Mouse (Mus musculus): ENCODE data around the gene Slc25a26. TPM values are rescaled to one million over a fixed set of nuclear protein-coding genes. Genes with fewer than 3 reads are reported as not detected.
A peak's percentile ranks its signal among the peaks of the same experiment; 100 is the strongest.

The Slc25a26 gene
- polyA plus RNA-seq, 1 experiment from 2014 or later: 8.6 TPM

DNA sequence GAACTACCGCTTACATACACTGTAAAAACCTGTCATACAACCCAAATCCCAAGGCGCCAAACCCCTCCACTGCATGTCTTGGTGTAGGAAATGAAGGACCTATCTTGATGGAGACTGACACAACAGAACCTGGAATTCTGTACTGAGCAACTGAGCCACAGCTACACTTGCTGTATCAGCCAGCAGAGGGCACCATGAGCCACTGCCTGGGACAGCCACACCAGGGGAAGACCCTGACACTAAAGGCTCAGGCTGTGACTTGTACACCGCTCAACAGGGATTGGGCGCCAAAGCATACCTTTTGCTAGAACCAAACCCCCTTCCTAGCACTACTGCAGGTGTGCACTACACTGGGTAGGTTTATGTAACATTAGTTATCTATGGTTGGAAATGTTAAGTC is 122.9 kb downstream of the Slc25a26 start:
- no peak overlapping the region for H3K27ac ChIP-seq (ENCODE audit: low read length)
- no peak overlapping the region for H3K9ac ChIP-seq (replicated peaks; ENCODE audit: low read depth, low read length)
- H3K27me3 ChIP-seq (replicated peaks; ENCODE audit: control insufficient read depth, insufficient read depth, low read length): no peaks in the 10 kb centered on the region
- H3K9me3 ChIP-seq (ENCODE audit: control insufficient read depth, low read length): no peaks in the 10 kb centered on the region
- H3K36me3 ChIP-seq (ENCODE audit: control insufficient read depth, insufficient read depth): no peaks in the 10 kb centered on the region
- no peak overlapping the region for H3K4me3 ChIP-seq (replicated peaks; ENCODE audit: low read length)
- peak; percentile 78 for ATAC-seq
- 71% methylated on average over 4 of the region's 4 CpGs for WGBS
- H3K4me2 ChIP-seq (ENCODE audit: low read length): no peak overlapping the region
- H3K4me1 ChIP-seq (replicated peaks; ENCODE audit: control insufficient read depth, insufficient read depth, low read length): peaks cover 4% of the 10 kb centered on the region; the same call in 1 of the 2 replicates

DNA sequence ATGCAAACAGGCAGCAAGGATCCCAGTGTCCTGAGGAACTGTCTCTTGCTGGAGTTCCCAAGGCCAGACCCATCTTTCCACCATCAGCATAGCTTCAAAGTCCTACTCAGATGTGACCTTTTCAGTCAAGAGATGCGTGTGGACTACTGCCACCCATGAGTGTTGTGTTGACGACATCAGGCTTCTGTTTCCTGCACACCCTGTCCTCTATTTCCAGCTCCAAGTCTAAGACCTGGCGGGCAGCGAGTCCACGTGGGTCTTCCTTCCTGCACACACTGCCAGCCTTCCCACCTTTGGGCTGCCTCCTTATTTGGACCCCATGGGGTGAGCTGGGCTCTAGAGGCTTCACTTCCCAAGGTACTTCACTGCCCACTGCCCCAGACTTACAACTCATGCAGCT is 124.4 kb downstream of the Slc25a26 start:
- Histone ChIP-seq H3K27ac (ENCODE audit: low read length) (no peak overlapping the region), H3K4me3 (replicated peaks; ENCODE audit: low read length) (no peak overlapping the region), H3K27me3 (replicated peaks; ENCODE audit: control insufficient read depth, insufficient read depth, low read length) (no peaks in the 10 kb centered on the region), H3K36me3 (ENCODE audit: control insufficient read depth, insufficient read depth) (no peaks in the 10 kb centered on the region), H3K9me3 (ENCODE audit: control insufficient read depth, low read length) (no peaks in the 10 kb centered on the region), H3K9ac (replicated peaks; ENCODE audit: low read depth, low read length) (no peak overlapping the region), H3K4me1 (replicated peaks; ENCODE audit: control insufficient read depth, insufficient read depth, low read length) (peaks cover 7% of the 10 kb centered on the region; the same call in 1 of the 2 replicates), H3K4me2 (ENCODE audit: low read length) (no peak overlapping the region)
- no peak for ATAC-seq
- WGBS: 91% methylated on average over 5 of the region's 5 CpGs

DNA sequence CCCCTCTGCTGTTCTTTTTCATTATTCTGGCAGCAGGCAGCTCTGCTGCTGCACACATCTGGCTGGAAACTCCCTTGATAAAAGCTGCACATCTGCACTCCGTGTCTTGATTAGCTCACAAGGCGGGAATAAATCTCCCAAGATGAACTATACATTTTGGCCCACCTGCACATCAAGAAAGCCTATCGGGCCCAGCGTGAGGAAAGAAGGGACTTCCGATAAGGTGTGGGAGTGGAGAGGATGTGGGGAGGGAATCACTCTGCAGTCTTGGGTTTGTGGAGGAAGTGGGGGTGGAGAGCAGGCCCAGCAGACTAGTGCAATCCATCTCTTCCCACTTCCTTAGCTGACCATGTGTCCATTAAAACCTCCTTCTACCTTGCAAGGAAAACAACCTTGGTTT is 125.8 kb downstream of the Slc25a26 start:
- no peaks in the 10 kb centered on the region for H3K27me3 ChIP-seq (replicated peaks; ENCODE audit: control insufficient read depth, insufficient read depth, low read length)
- no peak overlapping the region for H3K4me2 ChIP-seq (ENCODE audit: low read length)
- H3K4me3 ChIP-seq (replicated peaks; ENCODE audit: low read length): no peak overlapping the region
- H3K27ac ChIP-seq (ENCODE audit: low read length): no peak overlapping the region
- 82% methylated on average over 5 of the region's 5 CpGs for WGBS
- peaks cover 11% of the 10 kb centered on the region; the same call in 1 of the 2 replicates for H3K4me1 ChIP-seq (replicated peaks; ENCODE audit: control insufficient read depth, insufficient read depth, low read length)
- no peaks in the 10 kb centered on the region for H3K9me3 ChIP-seq (ENCODE audit: control insufficient read depth, low read length)
- no peaks in the 10 kb centered on the region for H3K36me3 ChIP-seq (ENCODE audit: control insufficient read depth, insufficient read depth)
- H3K9ac ChIP-seq (replicated peaks; ENCODE audit: low read depth, low read length): no peak overlapping the region
- no peak for ATAC-seq

DNA sequence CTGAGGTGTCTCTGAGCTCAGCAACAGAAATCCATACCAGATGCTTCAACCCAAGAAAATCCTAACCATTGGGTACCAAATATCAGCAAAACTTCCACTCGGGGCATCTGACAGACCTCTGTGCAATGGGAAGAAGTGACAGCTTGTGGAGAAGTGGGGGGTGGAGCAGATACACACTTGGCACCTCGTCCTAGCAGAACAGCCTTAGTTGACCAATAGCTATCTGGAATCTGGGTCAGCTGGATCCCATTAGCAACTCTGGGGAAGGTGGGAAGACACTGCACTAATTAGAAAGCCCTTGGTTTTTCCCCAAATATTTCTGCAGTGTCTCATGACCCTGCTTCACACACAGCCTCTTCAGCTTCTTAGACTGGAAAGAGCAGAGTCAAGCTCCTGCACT is 126.7 kb downstream of the Slc25a26 start:
- Histone ChIP-seq H3K9me3 (ENCODE audit: control insufficient read depth, low read length) (no peaks in the 10 kb centered on the region), H3K4me3 (replicated peaks; ENCODE audit: low read length) (no peak overlapping the region), H3K27me3 (replicated peaks; ENCODE audit: control insufficient read depth, insufficient read depth, low read length) (no peaks in the 10 kb centered on the region), H3K36me3 (ENCODE audit: control insufficient read depth, insufficient read depth) (no peaks in the 10 kb centered on the region), H3K27ac (ENCODE audit: low read length) (no peak overlapping the region), H3K9ac (replicated peaks; ENCODE audit: low read depth, low read length) (no peak overlapping the region), H3K4me1 (replicated peaks; ENCODE audit: control insufficient read depth, insufficient read depth, low read length) (peaks cover 14% of the 10 kb centered on the region; the same call in 1 of the 2 replicates), H3K4me2 (ENCODE audit: low read length) (no peak overlapping the region)
- WGBS: 60% methylated on average over 2 of the region's 2 CpGs
- no peak for ATAC-seq

DNA sequence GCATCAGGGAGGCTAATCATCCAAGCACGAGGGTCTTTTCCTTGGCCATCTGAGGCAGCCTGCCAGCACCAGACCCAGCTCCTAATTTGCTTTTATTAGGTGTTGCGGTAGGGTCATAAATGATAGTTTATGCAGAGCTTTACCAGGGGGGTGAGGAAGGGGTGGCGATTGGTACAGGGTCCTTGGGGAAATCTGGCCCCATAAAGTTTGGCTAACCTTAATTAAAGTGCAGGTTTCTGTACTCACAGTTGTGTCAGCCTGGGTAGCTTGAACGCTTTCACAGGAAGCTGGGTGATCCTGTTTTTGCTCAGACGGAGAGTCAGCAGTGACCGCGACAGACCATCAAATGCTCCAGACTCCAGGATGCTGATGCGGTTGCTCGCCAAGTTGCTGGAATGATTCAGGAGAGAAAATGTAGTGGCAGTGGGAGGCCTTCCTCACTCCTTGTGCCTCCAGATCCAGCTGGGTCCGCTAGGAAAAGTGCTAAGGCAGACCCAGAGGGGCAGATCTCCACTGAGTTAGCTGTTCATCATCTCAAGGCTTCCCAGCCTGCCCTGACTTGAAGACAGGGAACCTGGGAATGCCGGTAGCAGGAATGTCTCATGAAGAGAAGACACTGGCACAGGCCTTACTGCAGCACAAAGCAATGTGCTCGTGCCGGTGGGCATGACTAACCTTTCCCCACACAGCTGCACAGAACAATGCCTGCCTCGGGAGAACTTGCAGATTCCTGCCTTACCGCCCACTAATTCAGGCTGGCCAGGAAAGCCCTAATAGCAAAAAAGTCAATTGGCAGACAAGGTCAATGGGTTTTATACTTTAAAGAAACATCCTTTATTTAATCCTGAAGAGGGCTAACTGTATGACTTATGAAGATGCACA is 127.8 kb downstream of the Slc25a26 start:
- H3K4me3 ChIP-seq (replicated peaks; ENCODE audit: low read length): no peak overlapping the region
- H3K27me3 ChIP-seq (replicated peaks; ENCODE audit: control insufficient read depth, insufficient read depth, low read length): no peaks in the 10 kb centered on the region
- H3K4me1 ChIP-seq (replicated peaks; ENCODE audit: control insufficient read depth, insufficient read depth, low read length): peaks cover 14% of the 10 kb centered on the region; the same call in 1 of the 2 replicates
- no peak overlapping the region for H3K4me2 ChIP-seq (ENCODE audit: low read length)
- no peaks in the 10 kb centered on the region for H3K9me3 ChIP-seq (ENCODE audit: control insufficient read depth, low read length)
- 48% methylated on average over 15 of the region's 15 CpGs for WGBS
- no peak for ATAC-seq
- no peak overlapping the region for H3K9ac ChIP-seq (replicated peaks; ENCODE audit: low read depth, low read length)
- no peak overlapping the region for H3K27ac ChIP-seq (ENCODE audit: low read length)
- H3K36me3 ChIP-seq (ENCODE audit: control insufficient read depth, insufficient read depth): no peaks in the 10 kb centered on the region

DNA sequence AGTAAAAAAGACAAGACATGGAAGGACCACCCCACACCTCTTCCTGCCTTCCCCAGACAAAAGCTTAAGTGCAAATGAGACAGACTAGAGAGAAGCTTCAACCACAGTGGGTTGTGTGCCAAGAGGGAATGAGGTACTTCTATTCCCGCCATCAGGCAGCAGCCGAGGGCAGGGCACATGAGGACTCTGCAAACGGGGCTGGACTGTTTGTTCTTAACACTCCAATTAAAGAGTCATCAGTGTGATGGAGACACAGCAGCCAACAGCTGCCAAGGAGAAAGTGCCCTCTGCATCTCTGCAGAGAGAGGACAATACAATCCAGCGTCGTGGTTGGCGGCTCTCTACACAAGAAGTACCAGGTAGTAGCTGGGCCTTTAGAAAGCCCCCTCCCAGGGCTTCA is 128.7 kb downstream of the Slc25a26 start:
- H3K4me3 ChIP-seq (replicated peaks; ENCODE audit: low read length): no peak overlapping the region
- no peak overlapping the region for H3K4me2 ChIP-seq (ENCODE audit: low read length)
- H3K9me3 ChIP-seq (ENCODE audit: control insufficient read depth, low read length): no peaks in the 10 kb centered on the region
- H3K9ac ChIP-seq (replicated peaks; ENCODE audit: low read depth, low read length): no peak overlapping the region
- no peak for ATAC-seq
- H3K4me1 ChIP-seq (replicated peaks; ENCODE audit: control insufficient read depth, insufficient read depth, low read length): peaks cover 14% of the 10 kb centered on the region; the same call in 1 of the 2 replicates
- H3K27ac ChIP-seq (ENCODE audit: low read length): no peak overlapping the region
- no peaks in the 10 kb centered on the region for H3K27me3 ChIP-seq (replicated peaks; ENCODE audit: control insufficient read depth, insufficient read depth, low read length)
- no peaks in the 10 kb centered on the region for H3K36me3 ChIP-seq (ENCODE audit: control insufficient read depth, insufficient read depth)
- 37% methylated on average over 6 of the region's 6 CpGs for WGBS

DNA sequence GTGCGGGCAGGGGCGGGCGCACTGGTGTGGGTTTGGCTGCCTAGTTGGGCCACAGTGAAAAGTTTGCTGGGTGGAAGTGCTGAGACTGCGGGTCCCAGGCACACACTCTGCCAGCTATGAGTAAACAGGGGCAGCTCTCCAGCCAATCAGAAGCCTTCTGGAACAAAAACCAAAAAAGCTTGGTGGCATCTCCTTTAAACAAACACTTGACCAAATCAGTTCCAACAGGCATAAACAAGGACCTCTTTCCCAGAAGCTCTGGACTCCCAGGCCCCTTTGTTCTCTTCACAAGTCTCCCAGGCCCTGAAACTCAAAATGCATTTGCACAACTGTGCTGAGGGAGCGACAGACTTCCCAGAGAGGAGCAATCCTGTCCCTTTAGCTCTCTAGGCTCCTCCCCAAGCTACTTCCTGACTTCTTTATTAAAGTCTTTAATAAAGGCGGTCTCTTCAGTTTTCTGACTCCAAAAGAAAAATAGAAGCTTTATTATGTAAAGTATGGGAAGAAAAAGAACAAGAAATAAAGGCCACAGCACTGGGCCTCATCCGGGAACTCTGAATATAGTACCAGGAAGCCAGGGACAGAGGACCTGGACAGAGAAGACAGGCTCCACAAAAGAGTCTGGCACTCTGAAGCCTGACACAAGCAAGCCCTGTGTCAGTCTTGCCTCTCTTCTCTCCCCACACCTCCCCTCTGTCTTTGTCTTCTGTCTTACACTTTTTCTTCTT is 131.1 kb downstream of the Slc25a26 start:
- WGBS: 19% methylated on average over 7 of the region's 7 CpGs
- peak overlapping the region; percentile 29 for H3K27ac ChIP-seq (ENCODE audit: low read length)
- peaks cover 16% of the 10 kb centered on the region; the same call in 1 of the 2 replicates for H3K4me1 ChIP-seq (replicated peaks; ENCODE audit: control insufficient read depth, insufficient read depth, low read length)
- H3K36me3 ChIP-seq (ENCODE audit: control insufficient read depth, insufficient read depth): no peaks in the 10 kb centered on the region
- H3K9ac ChIP-seq (replicated peaks; ENCODE audit: low read depth, low read length): no peak overlapping the region
- no peak overlapping the region for H3K4me3 ChIP-seq (replicated peaks; ENCODE audit: low read length)
- peak; percentile 79 for ATAC-seq
- H3K27me3 ChIP-seq (replicated peaks; ENCODE audit: control insufficient read depth, insufficient read depth, low read length): no peaks in the 10 kb centered on the region
- no peak overlapping the region for H3K4me2 ChIP-seq (ENCODE audit: low read length)
- no peaks in the 10 kb centered on the region for H3K9me3 ChIP-seq (ENCODE audit: control insufficient read depth, low read length)

DNA sequence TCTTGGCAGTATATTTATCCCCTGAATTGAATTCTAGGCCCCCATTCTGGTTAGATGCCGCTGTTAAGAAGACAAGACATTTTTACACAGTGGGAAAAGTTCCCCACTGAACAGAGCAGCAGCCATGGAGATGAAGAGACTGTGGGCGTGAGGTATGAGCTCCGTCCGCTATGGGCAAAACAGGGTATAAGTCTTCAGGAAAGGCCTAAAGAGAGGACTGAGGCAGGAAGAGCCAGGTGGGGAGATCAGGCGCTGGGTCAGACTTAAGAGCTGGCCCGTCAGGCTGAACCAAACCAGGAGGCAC is 131.6 kb downstream of the Slc25a26 start:
- no peak overlapping the region for H3K9ac ChIP-seq (replicated peaks; ENCODE audit: low read depth, low read length)
- peaks cover 16% of the 10 kb centered on the region; the same call in 1 of the 2 replicates for H3K4me1 ChIP-seq (replicated peaks; ENCODE audit: control insufficient read depth, insufficient read depth, low read length)
- ATAC-seq: peak; percentile 24; the same call in 1 of the 2 replicates
- H3K4me2 ChIP-seq (ENCODE audit: low read length): no peak overlapping the region
- peak overlapping the region; percentile 29 for H3K27ac ChIP-seq (ENCODE audit: low read length)
- no peaks in the 10 kb centered on the region for H3K27me3 ChIP-seq (replicated peaks; ENCODE audit: control insufficient read depth, insufficient read depth, low read length)
- H3K9me3 ChIP-seq (ENCODE audit: control insufficient read depth, low read length): no peaks in the 10 kb centered on the region
- WGBS: 37% methylated on average over 6 of the region's 6 CpGs
- H3K36me3 ChIP-seq (ENCODE audit: control insufficient read depth, insufficient read depth): no peaks in the 10 kb centered on the region
- H3K4me3 ChIP-seq (replicated peaks; ENCODE audit: low read length): no peak overlapping the region

DNA sequence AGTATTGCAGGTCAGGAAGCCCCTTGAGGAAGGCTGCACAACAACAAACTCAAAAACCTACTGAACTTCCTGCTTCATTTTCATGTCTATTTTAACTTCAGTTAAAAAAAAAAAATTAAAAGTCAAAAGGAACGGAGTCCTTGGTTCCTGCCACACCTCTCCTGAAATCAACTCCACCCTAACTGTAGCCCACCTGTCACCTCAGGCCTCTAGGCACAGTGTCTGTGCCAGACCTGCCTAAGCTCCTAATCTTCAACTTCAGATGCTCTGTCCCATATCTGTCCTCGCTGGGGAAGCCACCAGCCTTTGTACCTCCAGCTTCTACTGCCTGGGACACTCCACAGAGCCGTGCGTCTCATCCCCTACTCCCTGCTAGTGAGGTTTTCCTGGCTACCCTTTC is 134.1 kb downstream of the Slc25a26 start:
- Histone ChIP-seq H3K27me3 (replicated peaks; ENCODE audit: control insufficient read depth, insufficient read depth, low read length) (no peaks in the 10 kb centered on the region), H3K36me3 (ENCODE audit: control insufficient read depth, insufficient read depth) (no peaks in the 10 kb centered on the region), H3K27ac (ENCODE audit: low read length) (no peak overlapping the region), H3K9ac (replicated peaks; ENCODE audit: low read depth, low read length) (no peak overlapping the region), H3K4me1 (replicated peaks; ENCODE audit: control insufficient read depth, insufficient read depth, low read length) (peaks cover 8% of the 10 kb centered on the region; the same call in 1 of the 2 replicates), H3K9me3 (ENCODE audit: control insufficient read depth, low read length) (no peaks in the 10 kb centered on the region), H3K4me3 (replicated peaks; ENCODE audit: low read length) (no peak overlapping the region), H3K4me2 (ENCODE audit: low read length) (no peak overlapping the region)
- no peak for ATAC-seq
- WGBS: 95% methylated on average over 4 of the region's 4 CpGs
